Mouse (Mus musculus): ENCODE data around the gene Dhx9. TPM values are rescaled to one million over a fixed set of nuclear protein-coding genes. Genes with fewer than 3 reads are reported as not detected.

Dhx9 gene
- polyA plus RNA-seq, 1 experiment from 2014 or later = 59.0 TPM

DNA sequence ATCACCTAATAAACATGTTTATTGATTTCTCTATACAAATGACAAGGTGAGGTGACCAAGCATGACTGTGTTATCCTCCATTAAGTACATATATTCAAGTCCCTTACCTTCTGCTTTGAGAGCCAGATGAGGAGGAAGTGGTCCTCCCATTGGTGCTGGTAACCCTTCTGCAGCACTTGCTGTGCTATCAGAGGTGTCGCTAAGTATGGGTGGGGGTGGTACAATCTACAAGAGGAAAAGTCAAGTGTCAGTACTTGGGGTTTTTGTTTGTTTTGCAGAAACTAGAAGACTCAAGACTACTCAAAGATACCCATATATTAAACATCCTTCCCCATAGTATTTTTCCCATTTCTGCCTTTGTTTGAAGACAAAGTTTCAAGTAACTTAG is 6.4 kb downstream of the Dhx9 start:
- H3K4me1 ChIP-seq = peaks cover 30% of the 10 kb centered on the region
- H3K4me3 ChIP-seq = no peak overlapping the region
- WGBS = 96% methylated on average over 1 of the region's 1 CpGs
- no peak overlapping the region for H3K9ac ChIP-seq
- no peaks in the 10 kb centered on the region for H3K9me3 ChIP-seq (replicated peaks)
- no peaks in the 10 kb centered on the region for H3K27me3 ChIP-seq
- no peak overlapping the region for H3K4me2 ChIP-seq
- ATAC-seq = no peak
- H3K27ac ChIP-seq = no peak overlapping the region
- H3K36me3 ChIP-seq (ENCODE audit: poor library complexity, severe bottlenecking) = peaks cover 70% of the 10 kb centered on the region

DNA sequence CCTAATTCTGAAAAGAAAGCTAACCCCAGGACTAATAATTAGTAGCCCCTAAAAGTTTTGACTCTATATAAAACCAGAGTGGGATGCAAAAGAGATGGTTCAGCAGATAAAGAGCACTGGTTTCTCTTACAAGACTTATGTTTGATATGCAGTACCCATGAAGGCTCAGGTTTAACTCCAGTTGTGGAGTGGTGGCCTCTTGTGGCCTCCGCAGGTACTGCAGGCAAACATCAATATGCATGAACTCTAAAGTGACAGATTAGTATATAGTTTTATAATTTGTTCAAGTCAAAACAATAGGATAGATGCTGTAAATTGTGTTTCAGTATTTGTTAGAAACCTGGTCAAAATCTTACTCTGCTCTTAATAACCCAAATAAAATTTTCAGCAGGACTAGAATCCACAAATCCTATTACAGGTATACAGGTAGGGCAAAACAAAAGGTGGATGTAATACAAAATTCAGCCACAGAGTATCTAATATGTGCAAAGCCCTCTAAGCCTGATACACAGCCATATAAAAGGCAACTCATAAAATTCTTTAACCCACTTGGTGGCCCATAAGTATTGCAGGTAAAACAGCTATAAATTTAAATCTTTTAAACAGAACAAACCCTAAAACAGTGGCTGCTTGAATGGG is 7.0 kb downstream of the Dhx9 start:
- WGBS = 68% methylated on average over 1 of the region's 1 CpGs
- ATAC-seq = peak; percentile 66; the same call in 1 of the 2 replicates
- peaks cover 72% of the 10 kb centered on the region for H3K36me3 ChIP-seq (ENCODE audit: poor library complexity, severe bottlenecking)
- H3K4me3 ChIP-seq = no peak overlapping the region
- H3K27ac ChIP-seq = no peak overlapping the region
- no peaks in the 10 kb centered on the region for H3K9me3 ChIP-seq (replicated peaks)
- H3K4me1 ChIP-seq = peaks cover 24% of the 10 kb centered on the region
- no peaks in the 10 kb centered on the region for H3K27me3 ChIP-seq
- H3K9ac ChIP-seq = no peak overlapping the region
- no peak overlapping the region for H3K4me2 ChIP-seq

GRCm38 (mm10) chr1:153479296-153479695 is 8.2 kb downstream of the Dhx9 start:
- Histone ChIP-seq H3K36me3 (ENCODE audit: poor library complexity, severe bottlenecking) (peaks cover 82% of the 10 kb centered on the region), H3K27me3 (no peaks in the 10 kb centered on the region), H3K9me3 (replicated peaks) (no peaks in the 10 kb centered on the region), H3K9ac (no peak overlapping the region), H3K4me1 (peaks cover 12% of the 10 kb centered on the region), H3K4me3 (no peak overlapping the region), H3K4me2 (no peak overlapping the region), H3K27ac (no peak overlapping the region)
- 91% methylated on average over 1 of the region's 1 CpGs for WGBS
- ATAC-seq = no peak

DNA sequence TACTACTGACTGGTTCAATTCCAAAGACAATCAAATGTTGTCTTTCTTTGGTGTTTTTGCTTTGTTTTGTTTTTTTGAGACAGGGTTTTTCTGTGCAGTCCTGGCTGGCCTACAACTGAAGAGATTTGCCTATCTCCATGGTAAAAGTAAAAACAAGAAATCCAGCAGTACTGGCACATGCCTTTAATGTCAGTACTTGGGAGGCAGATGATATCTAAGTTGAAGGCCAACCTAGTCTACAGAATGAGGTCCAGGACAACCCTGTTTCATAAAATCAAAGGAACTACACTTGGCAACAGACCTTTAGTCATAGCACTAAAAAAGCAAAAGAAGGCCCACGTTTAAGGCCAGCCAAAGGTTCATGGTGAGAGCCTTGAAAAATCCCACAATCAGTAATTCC is 25.7 kb downstream of the Dhx9 start:
- no peak overlapping the region for H3K4me3 ChIP-seq
- H3K27ac ChIP-seq = no peak overlapping the region
- H3K9ac ChIP-seq = no peak overlapping the region
- H3K9me3 ChIP-seq (replicated peaks) = no peaks in the 10 kb centered on the region
- no peaks in the 10 kb centered on the region for H3K4me1 ChIP-seq
- 81% methylated on average over 1 of the region's 1 CpGs for whole genome bisulfite sequencing
- no peak overlapping the region for H3K4me2 ChIP-seq
- ATAC-seq = no peak
- H3K27me3 ChIP-seq = no peaks in the 10 kb centered on the region
- H3K36me3 ChIP-seq (ENCODE audit: poor library complexity, severe bottlenecking) = peaks cover 84% of the 10 kb centered on the region

DNA sequence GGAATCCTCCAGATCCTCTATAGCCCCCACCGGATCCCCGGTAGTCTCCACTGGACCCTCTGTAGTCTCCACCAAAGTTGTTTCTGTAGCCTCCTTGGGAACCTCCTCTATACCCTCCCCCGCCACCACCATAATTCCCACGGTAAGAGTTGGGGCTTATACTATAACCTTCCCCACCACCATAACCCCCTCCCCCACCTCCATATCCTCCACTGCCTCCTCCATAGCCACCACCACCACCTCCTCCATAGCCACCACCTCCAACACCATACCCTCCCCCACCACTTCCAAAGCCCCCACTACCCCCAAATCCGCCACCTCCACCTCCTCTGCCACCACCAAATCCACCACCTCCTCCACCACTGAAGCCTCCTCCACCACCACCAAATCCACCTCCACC is 31.3 kb downstream of the Dhx9 start:
- H3K4me3 ChIP-seq = no peak overlapping the region
- peaks cover 72% of the 10 kb centered on the region for H3K36me3 ChIP-seq (ENCODE audit: poor library complexity, severe bottlenecking)
- H3K27me3 ChIP-seq = no peaks in the 10 kb centered on the region
- H3K27ac ChIP-seq = no peak overlapping the region
- no peak overlapping the region for H3K9ac ChIP-seq
- H3K4me2 ChIP-seq = no peak overlapping the region
- 93% methylated on average over 5 of the region's 5 CpGs for WGBS
- no peaks in the 10 kb centered on the region for H3K4me1 ChIP-seq
- peak; percentile 36 for ATAC-seq
- no peaks in the 10 kb centered on the region for H3K9me3 ChIP-seq (replicated peaks)

GRCm38 (mm10) chr1:153453146-153453642 is 34.3 kb downstream of the Dhx9 start:
- peaks cover 57% of the 10 kb centered on the region for H3K36me3 ChIP-seq (ENCODE audit: poor library complexity, severe bottlenecking)

DNA sequence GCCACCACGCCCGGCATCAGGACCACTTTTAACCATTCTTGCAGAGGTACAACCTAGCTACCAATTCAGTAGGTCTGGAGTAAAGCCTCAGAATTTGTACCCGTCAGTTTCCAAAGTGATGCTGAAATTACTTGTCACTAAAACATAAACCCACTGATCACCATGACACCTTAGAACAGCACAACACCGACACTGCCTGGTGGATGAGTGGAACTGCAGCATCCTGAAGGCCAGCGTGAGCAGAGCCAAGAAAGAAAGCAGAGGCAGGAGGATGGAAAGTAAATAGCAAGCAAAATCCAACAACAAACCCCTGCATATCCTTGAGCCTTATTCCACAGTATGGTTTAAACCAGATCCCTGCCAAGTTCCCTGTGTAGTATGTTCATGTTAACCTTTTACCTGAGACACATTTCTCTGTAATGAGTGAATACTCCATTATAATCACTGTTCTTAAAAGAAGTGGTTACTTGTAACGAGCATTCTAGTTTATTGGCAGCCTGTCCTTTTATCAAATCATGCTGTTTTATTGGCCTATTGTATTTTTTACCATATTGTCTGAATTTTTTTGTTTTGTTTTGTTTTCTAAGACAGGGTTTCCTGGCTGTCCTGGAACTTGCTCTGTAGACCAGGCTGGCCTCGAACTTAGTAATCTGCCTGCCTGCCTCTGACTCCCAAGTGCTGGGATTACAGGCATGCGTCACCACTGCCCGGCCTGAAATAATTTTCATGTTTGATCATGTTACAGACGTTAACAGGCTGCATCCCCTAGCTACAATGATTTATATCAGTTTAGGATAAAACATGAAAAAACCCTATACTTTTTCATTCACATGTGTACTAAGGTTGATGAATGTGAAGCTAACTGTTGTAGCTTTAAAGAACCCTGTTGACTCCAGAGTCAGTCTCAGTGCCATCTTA is 36.0 kb downstream of the Dhx9 start:
- Histone ChIP-seq H3K4me3 (no peak overlapping the region), H3K36me3 (ENCODE audit: poor library complexity, severe bottlenecking) (peaks cover 48% of the 10 kb centered on the region), H3K4me2 (no peak overlapping the region), H3K4me1 (no peaks in the 10 kb centered on the region), H3K27me3 (no peaks in the 10 kb centered on the region), H3K9me3 (replicated peaks) (no peaks in the 10 kb centered on the region), H3K27ac (no peak overlapping the region), H3K9ac (no peak overlapping the region)
- ATAC-seq = peak; percentile 48
- 72% methylated on average over 10 of the region's 10 CpGs for WGBS

More at GRCm38 (mm10) chr1:153453146-153453642, 34.3 kb downstream of the Dhx9 start:
- Histone ChIP-seq H3K9ac (no peak overlapping the region), H3K9me3 (replicated peaks) (no peaks in the 10 kb centered on the region), H3K27me3 (no peaks in the 10 kb centered on the region), H3K27ac (no peak overlapping the region), H3K4me1 (no peaks in the 10 kb centered on the region), H3K4me2 (no peak overlapping the region), H3K4me3 (no peak overlapping the region)
- ATAC-seq = peak; percentile 28; the same call in 1 of the 2 replicates
- WGBS = 87% methylated on average over 3 of the region's 3 CpGs

DNA sequence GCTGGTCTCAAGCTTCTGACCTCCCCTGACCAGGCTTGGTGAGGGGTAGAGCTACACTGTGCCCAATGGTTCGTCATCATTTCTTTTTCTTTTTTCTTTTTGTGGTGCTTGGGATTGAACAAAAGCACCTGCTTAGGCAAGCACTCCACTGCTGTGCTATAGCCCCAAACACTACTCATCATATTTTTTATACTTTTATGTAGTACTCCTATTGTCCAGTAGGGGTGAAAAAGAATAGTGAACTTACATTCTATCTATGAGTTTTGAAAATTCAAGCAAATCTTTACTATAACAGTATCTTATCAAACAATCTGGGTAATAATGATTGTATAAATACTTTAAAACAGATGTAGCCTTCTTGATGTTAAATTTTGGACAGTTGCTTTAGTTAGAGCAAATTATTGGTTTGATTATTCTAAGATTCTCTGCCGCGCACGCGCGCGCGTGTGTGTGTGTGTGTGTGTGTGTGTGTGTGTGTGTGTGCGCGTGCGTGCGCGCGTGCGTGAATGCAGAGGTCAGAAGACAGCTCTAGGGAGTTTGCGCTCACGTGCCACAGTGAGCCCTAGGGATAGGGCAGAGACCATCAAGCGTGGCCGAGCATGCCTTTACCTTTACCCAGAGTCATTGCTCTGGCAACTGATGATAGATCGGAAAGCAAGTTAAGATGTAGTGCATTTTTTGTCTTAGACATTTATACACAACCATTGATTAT is 41.2 kb downstream of the Dhx9 start:
- 95% methylated on average over 20 of the region's 20 CpGs for WGBS
- no peaks in the 10 kb centered on the region for H3K4me1 ChIP-seq
- no peak overlapping the region for H3K9ac ChIP-seq
- no peaks in the 10 kb centered on the region for H3K27me3 ChIP-seq
- H3K27ac ChIP-seq = no peak overlapping the region
- no peak overlapping the region for H3K4me2 ChIP-seq
- H3K36me3 ChIP-seq (ENCODE audit: poor library complexity, severe bottlenecking) = peaks cover 17% of the 10 kb centered on the region
- no peaks in the 10 kb centered on the region for H3K9me3 ChIP-seq (replicated peaks)
- ATAC-seq = no peak
- H3K4me3 ChIP-seq = no peak overlapping the region

DNA sequence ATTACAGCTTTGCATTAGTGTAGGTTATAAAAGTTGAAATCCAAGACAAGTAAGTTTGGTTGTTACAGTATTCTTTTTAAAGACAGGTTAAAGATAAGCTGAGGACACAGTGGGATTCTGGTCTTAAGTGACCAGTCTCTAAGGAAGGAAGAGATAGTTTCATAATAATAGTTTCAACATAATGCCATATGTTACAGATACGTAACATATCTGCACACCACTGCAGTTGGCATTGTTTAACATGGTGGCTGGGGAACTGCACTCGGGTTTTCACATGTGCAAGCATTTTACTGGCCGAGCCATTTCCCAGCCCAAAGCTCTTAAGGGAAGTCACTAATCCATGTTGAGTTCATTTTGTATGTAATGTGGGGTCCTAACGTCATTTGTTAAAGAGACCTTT is 43.8 kb downstream of the Dhx9 start:
- Histone ChIP-seq H3K4me1 (no peaks in the 10 kb centered on the region), H3K4me3 (no peak overlapping the region), H3K9me3 (replicated peaks) (no peaks in the 10 kb centered on the region), H3K4me2 (no peak overlapping the region), H3K27ac (no peak overlapping the region), H3K9ac (no peak overlapping the region), H3K27me3 (no peaks in the 10 kb centered on the region), H3K36me3 (ENCODE audit: poor library complexity, severe bottlenecking) (peaks cover 9% of the 10 kb centered on the region)
- WGBS = 85% methylated on average over 4 of the region's 4 CpGs
- ATAC-seq = no peak

DNA sequence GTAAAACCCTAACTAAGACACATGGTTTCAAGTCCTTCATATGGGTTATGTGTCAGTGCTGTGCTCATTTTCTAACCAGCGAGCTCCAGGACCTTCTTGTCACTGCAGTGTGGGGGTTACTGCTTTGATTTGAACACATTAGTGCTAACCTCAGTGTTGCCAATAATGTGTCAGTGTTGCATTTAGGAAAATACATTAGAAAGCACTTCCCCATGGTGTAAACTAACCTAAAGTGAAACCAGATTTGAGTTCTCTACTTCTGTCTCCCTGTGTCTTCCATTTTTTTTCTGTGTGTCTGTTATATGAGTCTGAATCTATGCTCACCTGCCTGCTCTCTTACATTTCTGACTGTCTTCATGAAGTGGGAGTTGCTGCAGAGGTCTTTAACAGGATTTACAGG is 44.4 kb downstream of the Dhx9 start:
- H3K36me3 ChIP-seq (ENCODE audit: poor library complexity, severe bottlenecking) = peaks cover 5% of the 10 kb centered on the region; the same call in 1 of the 2 replicates
- no peak for ATAC-seq

DNA sequence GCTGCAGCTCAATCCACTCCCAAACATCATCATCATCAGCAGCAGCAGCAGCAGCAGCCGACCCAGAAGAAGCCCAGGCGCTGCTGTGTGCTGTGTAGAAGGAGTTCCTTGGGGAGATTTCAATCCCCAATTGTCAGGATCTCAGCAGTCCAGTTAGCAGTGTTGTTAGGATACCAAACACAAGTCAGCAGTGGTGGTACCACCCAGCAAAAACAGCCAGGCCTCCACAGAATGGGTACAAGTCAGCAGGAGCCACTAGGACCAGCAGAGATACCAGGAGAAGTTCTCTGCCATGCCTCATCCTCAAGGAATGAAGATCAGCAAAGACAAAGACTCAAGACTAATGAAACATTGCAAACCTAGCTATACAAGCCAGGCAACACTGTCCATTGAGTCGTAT is 45.8 kb downstream of the Dhx9 start:
- Histone ChIP-seq H3K4me1 (no peaks in the 10 kb centered on the region), H3K36me3 (ENCODE audit: poor library complexity, severe bottlenecking) (peaks cover 3% of the 10 kb centered on the region; the same call in 1 of the 2 replicates), H3K9ac (no peak overlapping the region), H3K4me2 (no peak overlapping the region), H3K27ac (no peak overlapping the region), H3K27me3 (no peaks in the 10 kb centered on the region), H3K4me3 (no peak overlapping the region), H3K9me3 (replicated peaks) (no peaks in the 10 kb centered on the region)
- WGBS = 89% methylated on average over 3 of the region's 3 CpGs
- no peak for ATAC-seq

More for the DNA sequence above, 44.4 kb downstream of the Dhx9 start:
- Histone ChIP-seq H3K4me1 (no peaks in the 10 kb centered on the region), H3K9ac (no peak overlapping the region), H3K4me3 (no peak overlapping the region), H3K27me3 (no peaks in the 10 kb centered on the region), H3K9me3 (replicated peaks) (no peaks in the 10 kb centered on the region), H3K27ac (no peak overlapping the region), H3K4me2 (no peak overlapping the region)
- 82% methylated on average over 1 of the region's 1 CpGs for WGBS

DNA sequence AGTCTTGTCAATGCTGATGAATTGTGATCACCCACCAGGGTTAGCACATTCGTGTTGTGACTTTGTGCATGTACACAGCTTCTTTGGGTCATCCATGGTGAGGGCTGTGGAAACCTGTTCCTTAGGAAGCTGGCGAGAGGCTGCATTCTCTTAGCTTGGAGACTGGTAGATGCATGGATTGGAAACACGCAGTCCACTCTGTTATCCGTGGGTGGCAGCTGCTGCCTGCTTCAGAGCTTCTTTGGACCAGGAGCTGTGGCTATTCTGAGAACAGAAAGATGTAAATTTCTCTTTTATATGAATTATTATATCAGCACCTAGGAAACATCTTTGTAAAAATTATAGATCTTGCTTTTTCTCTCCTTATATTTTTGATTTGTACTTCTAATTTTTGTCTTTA is 46.7 kb downstream of the Dhx9 start:
- no peak overlapping the region for H3K27ac ChIP-seq
- no peak for ATAC-seq
- H3K9ac ChIP-seq = no peak overlapping the region
- H3K36me3 ChIP-seq (ENCODE audit: poor library complexity, severe bottlenecking) = no peaks in the 10 kb centered on the region
- H3K27me3 ChIP-seq = no peaks in the 10 kb centered on the region
- H3K4me3 ChIP-seq = no peak overlapping the region
- no peaks in the 10 kb centered on the region for H3K9me3 ChIP-seq (replicated peaks)
- WGBS = 88% methylated on average over 4 of the region's 4 CpGs
- H3K4me1 ChIP-seq = no peaks in the 10 kb centered on the region
- no peak overlapping the region for H3K4me2 ChIP-seq

Data from forebrain, embryonic 13.5 days (tissue).